Mouse (Mus musculus): ENCODE results near the gene Dpf2.

DNA sequence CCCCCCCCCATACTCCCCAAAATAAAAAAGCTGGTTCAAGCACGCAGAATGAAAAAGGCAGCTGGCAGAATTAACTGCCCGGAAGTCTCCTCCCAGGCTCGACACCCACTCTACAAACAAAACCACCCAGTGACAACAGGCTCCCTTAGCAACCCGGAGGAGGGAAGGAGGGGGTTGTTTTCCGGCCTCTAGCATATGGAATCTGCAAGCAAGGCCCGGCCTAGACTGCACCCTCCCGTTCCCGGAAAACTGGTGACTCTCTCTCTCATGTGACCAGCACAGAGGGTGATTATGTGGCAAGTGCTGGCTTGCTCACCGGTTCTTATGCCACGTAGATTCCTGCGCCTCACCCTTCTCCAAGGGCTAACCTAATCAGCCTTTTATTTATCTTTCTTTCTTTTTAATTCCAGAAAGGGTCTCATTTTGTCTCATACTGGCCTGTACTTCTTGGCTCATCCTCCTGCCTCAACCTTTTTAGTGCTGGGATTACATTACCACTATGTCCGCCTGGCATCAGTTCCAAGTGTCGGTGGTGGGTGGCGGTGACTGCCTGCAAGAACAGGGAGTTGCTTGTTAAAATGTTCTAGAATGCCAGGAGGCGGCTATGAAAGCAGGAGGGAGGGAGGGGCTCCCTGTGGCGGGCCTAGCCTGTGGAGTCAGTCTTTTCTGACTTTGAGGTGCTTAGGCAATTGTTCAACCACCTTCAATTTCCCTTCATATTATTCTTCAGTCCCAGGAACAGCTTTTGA is 66.1 kb downstream of the Dpf2 start:
- TF ChIP-seq CTCF (IDR thresholded peaks at IDR 0.05; ENCODE audit: low read depth) = no peak
- peak; percentile 86 for TF ChIP-seq EP300 (IDR thresholded peaks at IDR 0.05; ENCODE audit: low read depth)
